ENCODE assay signal across 27 mouse cellular contexts in genomic region chr4:152850147-152850546, GRCm38 (mm10).
DNase-seq lines count a peak whose midpoint lies in the region; ATAC-seq and TF ChIP-seq lines count a peak whose summit lies in the region.
"Had no signal": no experiment of that assay in that cellular context is flagged by ENCODE, and none has a peak within 500 bp of the region (broad histone marks: within the 10 kb centered on the region; RNA-seq: fewer than 3 reads in every experiment).

No protein-coding gene starts in this region.

- no peak overlapping the region for H3K4me2 ChIP-seq in kidney, postnatal 0 days (ENCODE audit: low read length)
- H3K4me2 ChIP-seq in lung, embryonic 16.5 days (ENCODE audit: low read depth, low read length), result no peak overlapping the region
- H3K4me2 ChIP-seq: embryonic facial prominence, embryonic 15.5 days; forebrain, embryonic 12.5 days; hindbrain, embryonic 12.5 days; limb, embryonic 15.5 days; liver, embryonic 15.5 days had no signal

- no peaks in the 10 kb centered on the region for H3K4me1 ChIP-seq in kidney, postnatal 0 days (replicated peaks; ENCODE audit: insufficient read depth, low read length)
- H3K4me1 ChIP-seq in kidney, adult 2 months (ENCODE audit: control insufficient read depth, insufficient read depth, low read length), result no peaks in the 10 kb centered on the region
- H3K4me1 ChIP-seq in lung, embryonic 16.5 days (replicated peaks; ENCODE audit: control insufficient read depth, insufficient read depth, low read length), result no peaks in the 10 kb centered on the region; the same call in 1 of the 2 replicates
- H3K4me1 ChIP-seq: embryonic facial prominence, embryonic 15.5 days; forebrain, embryonic 12.5 days; hindbrain, embryonic 12.5 days; limb, embryonic 10.5 days; limb, embryonic 15.5 days; liver, embryonic 15.5 days; midbrain, embryonic 10.5 days had no signal

- H3K27me3 ChIP-seq in kidney, postnatal 0 days (ENCODE audit: insufficient read depth, low read length), result no peaks in the 10 kb centered on the region
- H3K27me3 ChIP-seq in kidney, adult 2 months (replicated peaks; ENCODE audit: control insufficient read depth, insufficient read depth, low read length), result no peaks in the 10 kb centered on the region
- no peaks in the 10 kb centered on the region for H3K27me3 ChIP-seq in lung, embryonic 16.5 days (ENCODE audit: control insufficient read depth, insufficient read depth, low read depth, low read length)
- H3K27me3 ChIP-seq: embryonic facial prominence, embryonic 15.5 days; forebrain, embryonic 12.5 days; hindbrain, embryonic 12.5 days; limb, embryonic 15.5 days; liver, embryonic 15.5 days; Patski had no signal

- H3K9me3 ChIP-seq in kidney, postnatal 0 days (replicated peaks; ENCODE audit: low read length), result no peaks in the 10 kb centered on the region
- H3K9me3 ChIP-seq in lung, embryonic 16.5 days (ENCODE audit: control insufficient read depth, low read length), result no peaks in the 10 kb centered on the region
- H3K9me3 ChIP-seq: embryonic facial prominence, embryonic 15.5 days; forebrain, embryonic 12.5 days; hindbrain, embryonic 12.5 days; limb, embryonic 10.5 days; limb, embryonic 15.5 days; liver, embryonic 15.5 days; midbrain, embryonic 10.5 days had no signal

- TF ChIP-seq POLR2A in kidney, adult 2 months (IDR thresholded peaks at IDR 0.05; ENCODE audit: low read depth, low read length), result no peak

- no peaks in the 10 kb centered on the region for H3K36me3 ChIP-seq in kidney, postnatal 0 days (ENCODE audit: insufficient read depth, low read length)
- H3K36me3 ChIP-seq in kidney, adult 2 months (ENCODE audit: control insufficient read depth, insufficient read depth, low read length), result no peaks in the 10 kb centered on the region
- H3K36me3 ChIP-seq in lung, embryonic 16.5 days (ENCODE audit: control insufficient read depth, insufficient read depth, low read length), result no peaks in the 10 kb centered on the region
- H3K36me3 ChIP-seq: embryonic facial prominence, embryonic 15.5 days; forebrain, embryonic 12.5 days; hindbrain, embryonic 12.5 days; limb, embryonic 10.5 days; limb, embryonic 15.5 days; liver, embryonic 15.5 days; midbrain, embryonic 10.5 days had no signal

- no peak overlapping the region for H3K9ac ChIP-seq in kidney, postnatal 0 days (ENCODE audit: low read depth, low read length)
- H3K9ac ChIP-seq in lung, embryonic 16.5 days (ENCODE audit: low read length), result no peak overlapping the region
- H3K9ac ChIP-seq: embryonic facial prominence, embryonic 15.5 days; forebrain, embryonic 12.5 days; forebrain, postnatal 0 days; hindbrain, embryonic 12.5 days; limb, embryonic 15.5 days; liver, embryonic 15.5 days had no signal

- peak; percentile 23 for DNase-seq in kidney, postnatal 0 days (ENCODE audit: low spot score)
- no peak for DNase-seq in kidney, adult 2 months
- peak; percentile 41 for DNase-seq in brain, adult 2 months (ENCODE audit: low read depth, low spot score)
- peak; percentile 37 to 72 for DNase-seq in lung, postnatal 4 days
- DNase-seq in frontal cortex, postnatal 25 days (ENCODE audit: low spot score in 2 of 2), result no peak
- DNase-seq in spleen, postnatal 14 days (ENCODE audit: low spot score in 2 of 2), result no peak
- DNase-seq: adrenal gland, postnatal 25 days; cerebellum, adult 18-20 months; cerebellum, postnatal 10 days; forebrain, postnatal 0 days; gastrocnemius, postnatal 10 days; heart, postnatal 36 days; kidney, adult 8-10 months; kidney, postnatal 10 days; layer of hippocampus, postnatal 36 days; right cerebral cortex, postnatal 25 days had no signal

- TF ChIP-seq CTCF in kidney, postnatal 0 days (IDR thresholded peaks at IDR 0.05; ENCODE audit: low read depth), result no peak
- no peak for TF ChIP-seq CTCF in kidney, adult 2 months (conservative IDR thresholded peaks at IDR 0.05; ENCODE audit: insufficient read depth, insufficient read length, low read depth, low read length)

- H3K4me3 ChIP-seq in kidney, postnatal 0 days (replicated peaks; ENCODE audit: low read depth, low read length), result no peak overlapping the region
- H3K4me3 ChIP-seq in kidney, adult 2 months (ENCODE audit: insufficient read depth, low read depth, low read length), result no peak overlapping the region
- H3K4me3 ChIP-seq in lung, embryonic 16.5 days (ENCODE audit: low read length), result no peak overlapping the region
- H3K4me3 ChIP-seq: embryonic facial prominence, embryonic 15.5 days; forebrain, embryonic 12.5 days; hindbrain, embryonic 12.5 days; limb, embryonic 10.5 days; limb, embryonic 15.5 days; liver, embryonic 15.5 days; midbrain, embryonic 10.5 days had no signal

- ATAC-seq in kidney, postnatal 0 days (replicated peaks; ENCODE audit: low FRiP score, low read depth), result no peak
- ATAC-seq in lung, embryonic 16.5 days (ENCODE audit: low read depth), result peak; percentile 71
- ATAC-seq: forebrain, postnatal 0 days; hindbrain, postnatal 0 days; midbrain, embryonic 16.5 days; Patski had no signal

- 29% methylated on average over 9 of the region's 9 CpGs for WGBS in kidney, postnatal 0 days
- 46% methylated on average over 9 of the region's 9 CpGs for WGBS in kidney, adult 2 months
- 13% methylated on average over 9 of the region's 9 CpGs for WGBS in lung, embryonic 16.5 days

- H3K27ac ChIP-seq in kidney, postnatal 0 days, result no peak overlapping the region
- no peak overlapping the region for H3K27ac ChIP-seq in kidney, adult 2 months (ENCODE audit: insufficient read depth, low read depth, low read length)
- no peak overlapping the region for H3K27ac ChIP-seq in lung, embryonic 16.5 days (ENCODE audit: low read length)
- H3K27ac ChIP-seq: embryonic facial prominence, embryonic 15.5 days; forebrain, embryonic 12.5 days; hindbrain, embryonic 12.5 days; hindbrain, postnatal 0 days; limb, embryonic 10.5 days; limb, embryonic 15.5 days; liver, embryonic 15.5 days; midbrain, embryonic 10.5 days had no signal

Comparison
In these comparisons a context has a peak if more than half of its experiments do, and no peak if none do; other contexts are left out.
1. DNase-seq: peak in kidney, postnatal 0 days (single experiment), brain, adult 2 months (single experiment) and lung, postnatal 4 days (2 of 2); none in kidney, adult 2 months (single experiment), frontal cortex, postnatal 25 days (0 of 2) and spleen, postnatal 14 days (0 of 2).